Mouse (Mus musculus): ENCODE measurements around the gene Tas2r135. TPM values are rescaled to one million over a fixed set of nuclear protein-coding genes. Genes with fewer than 3 reads are reported as not detected.

Gene Tas2r135
- polyA plus RNA-seq, 1 experiment from 2014 or later: not detected

GRCm38 (mm10) chr6:42397041-42397657 lies 8.1 kb upstream of the Tas2r135 start:
- Histone ChIP-seq H3K36me3 (ENCODE audit: control insufficient read depth, insufficient read depth) (no peaks in the 10 kb centered on the region), H3K4me3 (ENCODE audit: low read length) (no peak overlapping the region), H3K4me1 (ENCODE audit: control insufficient read depth, insufficient read depth, low read length) (peaks cover 10% of the 10 kb centered on the region), H3K9me3 (replicated peaks; ENCODE audit: control insufficient read depth, low read length) (no peaks in the 10 kb centered on the region), H3K9ac (ENCODE audit: low read length) (no peak overlapping the region), H3K27me3 (ENCODE audit: control insufficient read depth, insufficient read depth, low read length) (no peaks in the 10 kb centered on the region), H3K27ac (ENCODE audit: low read length) (no peak overlapping the region; the same call in 1 of the 2 replicates), H3K4me2 (ENCODE audit: low read depth, low read length) (no peak overlapping the region)
- ATAC-seq (replicated peaks; ENCODE audit: extremely low read depth, insufficient read depth, low FRiP score): no peak
- WGBS: 57% methylated on average over 3 of the region's 3 CpGs

DNA sequence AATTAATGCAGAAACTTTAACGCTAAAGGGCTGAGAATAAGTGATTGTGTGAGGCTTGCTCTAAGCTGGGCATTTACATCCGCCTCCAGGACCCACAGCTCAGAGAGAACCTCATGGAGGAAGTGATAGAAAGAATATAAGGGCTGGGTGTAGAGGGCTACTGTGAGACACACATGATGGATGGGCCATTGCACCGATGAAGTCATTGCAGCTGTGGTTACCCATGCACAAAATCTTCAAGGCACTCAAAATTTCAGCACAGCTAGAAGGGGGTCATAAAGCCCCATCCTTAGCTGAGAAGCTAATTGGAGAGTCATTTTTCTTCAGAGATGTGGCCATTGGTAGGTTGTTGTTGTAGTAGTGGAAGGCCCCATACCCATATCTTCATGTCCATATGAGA lies 6.9 kb upstream of the Tas2r135 start:
- no peak for ATAC-seq (replicated peaks; ENCODE audit: extremely low read depth, insufficient read depth, low FRiP score)
- H3K9me3 ChIP-seq (replicated peaks; ENCODE audit: control insufficient read depth, low read length): no peaks in the 10 kb centered on the region
- H3K4me2 ChIP-seq (ENCODE audit: low read depth, low read length): no peak overlapping the region
- 85% methylated on average over 3 of the region's 3 CpGs for WGBS
- H3K27ac ChIP-seq (ENCODE audit: low read length): no peak overlapping the region
- no peak overlapping the region for H3K9ac ChIP-seq (ENCODE audit: low read length)
- peaks cover 8% of the 10 kb centered on the region for H3K4me1 ChIP-seq (ENCODE audit: control insufficient read depth, insufficient read depth, low read length)
- H3K36me3 ChIP-seq (ENCODE audit: control insufficient read depth, insufficient read depth): no peaks in the 10 kb centered on the region
- no peak overlapping the region for H3K4me3 ChIP-seq (ENCODE audit: low read length)
- no peaks in the 10 kb centered on the region for H3K27me3 ChIP-seq (ENCODE audit: control insufficient read depth, insufficient read depth, low read length)

DNA sequence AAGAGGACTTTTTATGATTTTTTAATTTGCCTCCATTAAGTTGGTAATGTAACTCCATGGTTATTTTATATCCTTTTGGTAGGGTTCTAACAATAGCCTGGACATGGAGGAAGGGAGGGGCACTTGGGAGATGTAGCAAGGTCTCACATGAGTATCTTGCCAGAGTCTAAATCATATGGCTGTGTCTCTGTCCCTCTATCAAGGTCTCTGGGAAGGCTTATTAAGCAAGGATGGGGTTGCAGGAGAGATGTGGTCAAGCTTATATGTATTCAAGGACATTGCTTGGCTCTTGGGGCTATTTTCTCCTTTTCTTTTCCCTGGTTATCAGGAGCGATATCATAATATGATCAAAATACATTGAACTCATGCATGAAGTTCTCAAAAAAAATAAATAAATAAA lies 6.2 kb upstream of the Tas2r135 start:
- 89% methylated on average over 1 of the region's 1 CpGs for WGBS
- no peak for ATAC-seq (replicated peaks; ENCODE audit: extremely low read depth, insufficient read depth, low FRiP score)
- no peak overlapping the region for H3K27ac ChIP-seq (ENCODE audit: low read length)
- H3K9ac ChIP-seq (ENCODE audit: low read length): no peak overlapping the region
- no peaks in the 10 kb centered on the region for H3K36me3 ChIP-seq (ENCODE audit: control insufficient read depth, insufficient read depth)
- H3K4me1 ChIP-seq (ENCODE audit: control insufficient read depth, insufficient read depth, low read length): peaks cover 8% of the 10 kb centered on the region
- H3K27me3 ChIP-seq (ENCODE audit: control insufficient read depth, insufficient read depth, low read length): no peaks in the 10 kb centered on the region
- H3K4me3 ChIP-seq (ENCODE audit: low read length): no peak overlapping the region
- H3K4me2 ChIP-seq (ENCODE audit: low read depth, low read length): no peak overlapping the region
- H3K9me3 ChIP-seq (replicated peaks; ENCODE audit: control insufficient read depth, low read length): no peaks in the 10 kb centered on the region

DNA sequence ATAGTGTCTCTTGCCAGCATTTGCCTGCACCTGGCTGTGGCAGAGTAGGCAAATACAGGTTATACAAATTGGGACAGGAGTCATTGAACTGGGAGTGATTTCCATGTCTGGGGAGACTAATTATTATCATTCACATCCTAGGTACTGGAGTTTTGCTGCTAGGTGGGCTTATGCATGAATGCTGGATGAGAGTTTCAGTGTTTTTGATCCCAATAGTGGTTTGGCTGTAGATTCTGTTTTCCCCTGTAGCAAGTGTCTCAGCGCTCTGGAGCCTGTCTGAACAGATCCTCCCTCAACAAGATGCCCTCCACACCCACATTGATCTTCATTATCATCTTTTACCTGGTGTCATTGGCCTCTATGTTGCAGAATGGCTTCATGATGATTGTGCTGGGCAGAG lies 5.3 kb upstream of the Tas2r135 start, which contains the start of gene Tas2r143:
Gene Tas2r143, plus strand, starts transcription at position 301 of the 400 bp plus-strand sequence.
- WGBS: 76% methylated on average over 1 of the region's 1 CpGs
- Histone ChIP-seq H3K36me3 (ENCODE audit: control insufficient read depth, insufficient read depth) (no peaks in the 10 kb centered on the region), H3K9me3 (replicated peaks; ENCODE audit: control insufficient read depth, low read length) (no peaks in the 10 kb centered on the region), H3K4me1 (ENCODE audit: control insufficient read depth, insufficient read depth, low read length) (peaks cover 8% of the 10 kb centered on the region), H3K4me2 (ENCODE audit: low read depth, low read length) (no peak within 1 kb of the TSS), H3K9ac (ENCODE audit: low read length) (no peak within 1 kb of the TSS), H3K27me3 (ENCODE audit: control insufficient read depth, insufficient read depth, low read length) (no peaks in the 10 kb centered on the region), H3K27ac (ENCODE audit: low read length) (no peak within 1 kb of the TSS), H3K4me3 (ENCODE audit: low read length) (no peak within 1 kb of the TSS)
- no peak for ATAC-seq (replicated peaks; ENCODE audit: extremely low read depth, insufficient read depth, low FRiP score)

GRCm38 (mm10) chr6:42419443-42419842 lies 14.2 kb downstream of the Tas2r135 start:
- no peak overlapping the region for H3K9ac ChIP-seq (ENCODE audit: low read length)
- no peaks in the 10 kb centered on the region for H3K9me3 ChIP-seq (replicated peaks; ENCODE audit: control insufficient read depth, low read length)
- no peak overlapping the region for H3K27ac ChIP-seq (ENCODE audit: low read length)
- no peaks in the 10 kb centered on the region for H3K27me3 ChIP-seq (ENCODE audit: control insufficient read depth, insufficient read depth, low read length)
- H3K36me3 ChIP-seq (ENCODE audit: control insufficient read depth, insufficient read depth): no peaks in the 10 kb centered on the region
- ATAC-seq (replicated peaks; ENCODE audit: extremely low read depth, insufficient read depth, low FRiP score): no peak
- H3K4me3 ChIP-seq (ENCODE audit: low read length): no peak overlapping the region
- no peak overlapping the region for H3K4me2 ChIP-seq (ENCODE audit: low read depth, low read length)
- WGBS: 91% methylated on average over 2 of the region's 2 CpGs
- H3K4me1 ChIP-seq (ENCODE audit: control insufficient read depth, insufficient read depth, low read length): no peaks in the 10 kb centered on the region

DNA sequence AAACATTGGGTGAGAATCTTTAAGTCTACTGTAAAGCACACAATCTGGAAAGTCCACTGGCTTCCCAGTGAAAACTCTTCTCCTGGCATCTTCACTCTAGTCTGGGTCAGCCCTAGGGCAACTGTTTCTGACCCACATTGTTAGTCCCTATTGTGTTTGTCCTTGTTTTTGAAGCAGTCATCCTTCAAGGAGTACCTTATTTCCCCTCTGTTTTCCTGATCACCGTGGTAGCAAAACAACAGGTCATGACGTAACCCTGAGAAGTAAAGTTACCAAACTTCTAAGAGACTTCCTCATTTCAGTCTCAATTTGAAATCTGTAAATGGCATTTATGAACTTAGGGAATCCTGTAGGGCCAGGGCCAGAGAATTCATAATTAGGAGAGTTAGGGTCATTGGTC lies 16.2 kb downstream of the Tas2r135 start:
- no peak overlapping the region for H3K4me3 ChIP-seq (ENCODE audit: low read length)

GRCm38 (mm10) chr6:42424472-42424871 lies 19.2 kb downstream of the Tas2r135 start:
- H3K27ac ChIP-seq (ENCODE audit: low read length): no peak overlapping the region
- ATAC-seq (replicated peaks; ENCODE audit: extremely low read depth, insufficient read depth, low FRiP score): no peak
- WGBS: 84% methylated on average over 3 of the region's 3 CpGs
- H3K9ac ChIP-seq (ENCODE audit: low read length): no peak overlapping the region
- H3K9me3 ChIP-seq (replicated peaks; ENCODE audit: control insufficient read depth, low read length): no peaks in the 10 kb centered on the region
- H3K4me1 ChIP-seq (ENCODE audit: control insufficient read depth, insufficient read depth, low read length): no peaks in the 10 kb centered on the region
- no peak overlapping the region for H3K4me2 ChIP-seq (ENCODE audit: low read depth, low read length)
- H3K36me3 ChIP-seq (ENCODE audit: control insufficient read depth, insufficient read depth): no peaks in the 10 kb centered on the region
- H3K27me3 ChIP-seq (ENCODE audit: control insufficient read depth, insufficient read depth, low read length): no peaks in the 10 kb centered on the region
- H3K4me3 ChIP-seq (ENCODE audit: low read length): no peak overlapping the region

More for the DNA sequence above, 16.2 kb downstream of the Tas2r135 start:
- H3K27me3 ChIP-seq (ENCODE audit: control insufficient read depth, insufficient read depth, low read length): no peaks in the 10 kb centered on the region
- 77% methylated on average over 2 of the region's 2 CpGs for WGBS
- H3K4me2 ChIP-seq (ENCODE audit: low read depth, low read length): no peak overlapping the region
- ATAC-seq (replicated peaks; ENCODE audit: extremely low read depth, insufficient read depth, low FRiP score): no peak
- H3K4me1 ChIP-seq (ENCODE audit: control insufficient read depth, insufficient read depth, low read length): no peaks in the 10 kb centered on the region
- H3K36me3 ChIP-seq (ENCODE audit: control insufficient read depth, insufficient read depth): no peaks in the 10 kb centered on the region
- H3K9ac ChIP-seq (ENCODE audit: low read length): no peak overlapping the region
- H3K9me3 ChIP-seq (replicated peaks; ENCODE audit: control insufficient read depth, low read length): no peaks in the 10 kb centered on the region
- no peak overlapping the region for H3K27ac ChIP-seq (ENCODE audit: low read length)

DNA sequence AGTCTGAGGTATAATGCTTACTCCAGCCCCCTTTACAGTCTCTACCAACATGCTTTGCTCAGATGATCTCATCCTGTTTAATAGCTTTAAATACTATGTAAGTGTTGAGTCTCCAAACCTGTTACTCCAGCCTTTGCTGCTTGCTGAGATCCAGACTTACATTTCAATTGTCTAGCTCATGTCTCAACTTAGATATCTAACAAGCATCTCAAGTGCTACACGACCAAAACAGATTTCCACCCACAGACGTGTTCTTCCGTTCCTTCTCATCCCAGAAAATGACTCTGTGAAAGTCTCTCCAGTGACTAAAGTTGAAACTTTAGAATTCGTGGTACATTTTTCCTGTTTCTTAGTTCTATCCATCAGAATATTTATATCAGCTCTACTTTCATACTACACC lies 21.1 kb downstream of the Tas2r135 start:
- no peak for ATAC-seq (replicated peaks; ENCODE audit: extremely low read depth, insufficient read depth, low FRiP score)
- 57% methylated on average over 4 of the region's 4 CpGs for WGBS

DNA sequence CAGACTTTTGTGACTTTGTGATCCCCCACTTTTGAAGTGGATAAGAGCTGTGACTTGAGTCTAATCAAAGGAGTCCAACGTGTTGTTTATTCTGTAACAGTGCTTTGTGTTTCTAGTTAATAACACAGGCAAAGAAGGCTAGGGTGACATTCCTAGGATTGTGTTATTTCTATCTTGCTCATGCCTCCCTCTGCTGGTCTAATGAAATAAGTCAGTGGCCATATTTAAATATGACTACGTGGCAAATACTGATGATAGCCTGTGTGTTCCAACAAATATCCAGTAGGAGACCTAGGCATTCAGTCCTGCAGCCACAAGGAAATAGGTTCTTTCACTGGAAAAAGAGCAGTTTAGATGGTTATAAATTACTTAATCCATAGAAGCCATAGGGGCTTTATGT lies 28.3 kb downstream of the Tas2r135 start:
- no peaks in the 10 kb centered on the region for H3K27me3 ChIP-seq (ENCODE audit: control insufficient read depth, insufficient read depth, low read length)
- no peak for ATAC-seq (replicated peaks; ENCODE audit: extremely low read depth, insufficient read depth, low FRiP score)

More for the DNA sequence above, 21.1 kb downstream of the Tas2r135 start:
- no peaks in the 10 kb centered on the region for H3K36me3 ChIP-seq (ENCODE audit: control insufficient read depth, insufficient read depth)
- no peak overlapping the region for H3K27ac ChIP-seq (ENCODE audit: low read length)
- no peaks in the 10 kb centered on the region for H3K27me3 ChIP-seq (ENCODE audit: control insufficient read depth, insufficient read depth, low read length)
- no peaks in the 10 kb centered on the region for H3K9me3 ChIP-seq (replicated peaks; ENCODE audit: control insufficient read depth, low read length)
- no peaks in the 10 kb centered on the region for H3K4me1 ChIP-seq (ENCODE audit: control insufficient read depth, insufficient read depth, low read length)
- no peak overlapping the region for H3K4me3 ChIP-seq (ENCODE audit: low read length)
- H3K4me2 ChIP-seq (ENCODE audit: low read depth, low read length): no peak overlapping the region
- no peak overlapping the region for H3K9ac ChIP-seq (ENCODE audit: low read length)

More for the DNA sequence above, 28.3 kb downstream of the Tas2r135 start:
- Histone ChIP-seq H3K4me1 (ENCODE audit: control insufficient read depth, insufficient read depth, low read length) (no peaks in the 10 kb centered on the region), H3K9me3 (replicated peaks; ENCODE audit: control insufficient read depth, low read length) (no peaks in the 10 kb centered on the region), H3K4me2 (ENCODE audit: low read depth, low read length) (no peak overlapping the region), H3K27ac (ENCODE audit: low read length) (no peak overlapping the region), H3K9ac (ENCODE audit: low read length) (no peak overlapping the region), H3K4me3 (ENCODE audit: low read length) (no peak overlapping the region), H3K36me3 (ENCODE audit: control insufficient read depth, insufficient read depth) (no peaks in the 10 kb centered on the region)
- 46% methylated on average over 2 of the region's 2 CpGs for WGBS
